Mouse (Mus musculus) stomach, embryonic 14.5 days (tissue): Measurements from ENCODE around the gene Tmem189. TPM values are rescaled to one million over a fixed set of nuclear protein-coding genes. Genes with fewer than 3 reads are reported as not detected.

Experiments
- microRNA-seq: library from miRNA; unstranded; fragments of <30 nt; microRNA quantifications from one replicate; pipeline ENCODE4, GENCODE M21; 2016
- polyA plus RNA-seq: library from polyadenylated mRNA; unstranded; fragments of >200 nt; fragmentation: Nextera tagmentation; extraction: Ambion mirVana; gene quantifications from 2 replicates; pipeline ENCODE4 v1.2.1, GENCODE M21; 2014

Tmem189 gene
- polyA plus RNA-seq, 1 experiment from 2014 or later, result 38.9 TPM

Small RNAs within 50 kb of the gene (microRNA-seq; reads per million reads assigned to microRNA genes)
- not detected for gene Gm22355

Other genes with a start within 250 kb of the Tmem189 start
- 78.2 and 83.2 TPM in 2 replicates for gene Rnf114, start 197.2 kb downstream of the Tmem189 start, polyA plus RNA-seq
- gene Spata2, start 196.9 kb downstream of the Tmem189 start, polyA plus RNA-seq, result 11.2 and 13.1 TPM in 2 replicates
- gene Snai1, start 151.6 kb downstream of the Tmem189 start, polyA plus RNA-seq, result 11.6 and 12.9 TPM in 2 replicates
- gene Ube2v1, start 57.7 kb downstream of the Tmem189 start, polyA plus RNA-seq, result 252 and 259 TPM in 2 replicates
- gene Gm20431, start 28.3 kb downstream of the Tmem189 start, polyA plus RNA-seq, result 7.9 and 8.1 TPM in 2 replicates
- gene Cebpb, start 907 bp downstream of the Tmem189 start, polyA plus RNA-seq, result 1.3 and 2.0 TPM in 2 replicates
- 41.0 and 42.7 TPM in 2 replicates for gene Ptpn1, start 242.2 kb upstream of the Tmem189 start, polyA plus RNA-seq